17 mouse cellular contexts compared by ENCODE assay signal in the genomic region with DNA sequence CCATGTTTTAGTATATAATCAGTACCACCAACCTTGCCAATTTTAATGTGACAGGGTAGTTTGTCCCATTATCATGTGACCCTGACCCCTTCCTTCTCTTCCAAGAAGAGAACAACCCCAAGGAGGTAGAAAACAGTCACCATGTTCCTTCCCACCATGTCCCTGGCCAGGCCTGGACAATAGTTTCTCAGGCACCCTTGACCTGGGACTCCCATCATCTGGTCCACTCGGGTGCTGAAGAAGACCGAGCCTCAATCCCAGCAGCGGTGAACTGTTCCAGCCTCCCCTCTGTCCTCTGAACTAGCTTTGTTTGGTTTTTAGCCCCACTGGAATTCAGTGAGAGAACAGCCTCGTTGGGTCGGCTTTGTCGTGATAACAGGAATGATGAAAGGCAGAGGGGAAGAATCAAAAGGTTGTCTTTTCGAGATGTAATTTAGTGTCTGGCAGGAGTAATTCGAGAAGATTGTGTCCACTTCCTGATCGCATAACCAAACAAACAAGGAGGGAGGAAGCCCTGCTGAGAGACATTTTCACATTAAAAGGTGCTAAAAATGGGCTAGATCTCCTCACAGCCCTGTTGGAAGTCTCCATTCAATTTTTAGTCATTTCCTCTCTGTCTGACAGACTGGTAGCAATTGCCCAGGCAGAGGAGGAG.
"Had no signal": no experiment of that assay in that cellular context is flagged by ENCODE, and none has a peak within 500 bp of the region (broad histone marks: within the 10 kb centered on the region; RNA-seq: fewer than 3 reads in every experiment).

No protein-coding gene starts in this region.

- H3K27me3 ChIP-seq: neural tube, embryonic 13.5 days; neural tube, embryonic 15.5 days had no signal

- ATAC-seq: midbrain, embryonic 13.5 days; midbrain, embryonic 16.5 days had no signal

- H3K4me3 ChIP-seq: midbrain, embryonic 10.5 days; midbrain, embryonic 13.5 days; myocyte; neural tube, embryonic 13.5 days; neural tube, embryonic 15.5 days had no signal

- DNase-seq: lung, adult 18-20 months; lung, embryonic 14.5 days; lung, postnatal 10 days; lung, postnatal 4 days; retina, postnatal 1 day; right cerebral cortex, adult 18-20 months; right cerebral cortex, postnatal 25 days; right cerebral cortex, postnatal 4 days; spleen, adult 18-20 months; thymus, adult 18-20 months; thymus, postnatal 36 days had no signal

- H3K9ac ChIP-seq: lung, embryonic 14.5 days; midbrain, embryonic 13.5 days; neural tube, embryonic 13.5 days; neural tube, embryonic 15.5 days had no signal

- H3K9me3 ChIP-seq: midbrain, embryonic 10.5 days; midbrain, embryonic 13.5 days; neural tube, embryonic 13.5 days; neural tube, embryonic 15.5 days had no signal

- H3K27ac ChIP-seq: midbrain, embryonic 10.5 days; midbrain, embryonic 13.5 days; neural tube, embryonic 13.5 days; neural tube, embryonic 15.5 days had no signal

- H3K36me3 ChIP-seq: midbrain, embryonic 10.5 days; midbrain, embryonic 13.5 days; neural tube, embryonic 13.5 days; neural tube, embryonic 15.5 days had no signal
